Mouse (Mus musculus): ENCODE results near the gene Bcar3. TPM values are rescaled to one million over a fixed set of nuclear protein-coding genes. Genes with fewer than 3 reads are reported as not detected.

The Bcar3 gene
- total and polyA plus RNA-seq, 3 experiments: not detected

- no peak for TF ChIP-seq ZC3H11A (IDR thresholded peaks at IDR 0.05; ENCODE audit: low read depth, low read length)
Observed at GRCm38 (mm10) chr3:122565285-122565684, 271.3 kb downstream of the Bcar3 start (continued).

DNA sequence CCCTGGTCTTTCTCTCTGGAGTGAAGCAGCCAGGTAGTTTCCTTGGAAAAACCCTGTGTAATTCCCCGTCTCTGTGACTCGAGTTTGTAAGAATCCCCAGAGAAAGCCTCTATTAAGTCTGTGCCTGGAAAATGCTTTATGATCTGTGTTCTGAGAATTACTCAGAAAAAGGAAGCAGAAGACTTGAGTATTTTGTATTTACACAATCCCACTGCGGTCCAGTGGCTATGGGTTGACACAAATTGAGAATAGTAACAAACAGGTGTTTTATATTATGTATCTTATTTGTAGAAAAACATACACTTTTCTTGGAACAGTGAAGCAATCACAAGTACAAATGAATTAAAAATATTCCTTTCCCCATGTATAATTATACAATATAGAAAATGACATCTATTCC lies 272.2 kb downstream of the Bcar3 start:
- H3K27me3 ChIP-seq (ENCODE audit: control insufficient read depth in 1 of 2, insufficient read depth in 2 of 2, low read length in 2 of 2): peaks cover 0 to 2% of the 10 kb centered on the region in 2 experiments; a peak in 2 of 4 replicates
- no peak overlapping the region for H3K9ac ChIP-seq (ENCODE audit: control insufficient read depth, low read depth, low read length, poor library complexity, severe bottlenecking)
- H3K27ac ChIP-seq (ENCODE audit: control insufficient read depth, low read depth, low read length): no peak overlapping the region
- no peaks in the 10 kb centered on the region for H3K4me1 ChIP-seq (ENCODE audit: control insufficient read depth in 1 of 2, insufficient read depth in 2 of 2, low read length in 2 of 2)
- no peak overlapping the region for H3K4me3 ChIP-seq (ENCODE audit: control insufficient read depth in 1 of 2, insufficient read depth in 1 of 2, low read depth in 2 of 2, low read length in 2 of 2)
- H3K9me3 ChIP-seq (replicated peaks; ENCODE audit: insufficient read depth, low read length): no peaks in the 10 kb centered on the region
- H3K79me2 ChIP-seq (ENCODE audit: control insufficient read depth, insufficient read depth, low read length, poor library complexity): no peaks in the 10 kb centered on the region
- TF ChIP-seq ETS1 (IDR thresholded peaks at IDR 0.05; ENCODE audit: low read depth, low read length): no peak
- TF ChIP-seq MAX (IDR thresholded peaks at IDR 0.05; ENCODE audit: low read length): no peak
- TF ChIP-seq MEF2A (IDR thresholded peaks at IDR 0.05; ENCODE audit: extremely low read depth, insufficient replicate concordance, low read depth, low read length, poor library complexity, severe bottlenecking): no peak
- no peak for TF ChIP-seq POLR2AphosphoS5 (IDR thresholded peaks at IDR 0.05; ENCODE audit: borderline replicate concordance, low read depth, low read length)
- TF ChIP-seq NELFE (IDR thresholded peaks at IDR 0.05; ENCODE audit: low read depth, low read length): no peak
- no peak for TF ChIP-seq ELF1 (IDR thresholded peaks at IDR 0.05; ENCODE audit: low read depth, low read length)
- TF ChIP-seq HCFC1 (IDR thresholded peaks at IDR 0.05; ENCODE audit: low read depth, low read length): no peak
- TF ChIP-seq E2F4 (IDR thresholded peaks at IDR 0.05; ENCODE audit: borderline replicate concordance, low read depth, low read length): no peak
- no peak for TF ChIP-seq MAFK (IDR thresholded peaks at IDR 0.05; ENCODE audit: borderline replicate concordance, low read depth, low read length)
- TF ChIP-seq SIN3A (IDR thresholded peaks at IDR 0.05; ENCODE audit: low read length): no peak
- TF ChIP-seq ZKSCAN1 (IDR thresholded peaks at IDR 0.05; ENCODE audit: low read depth, low read length): no peak
- no peak for TF ChIP-seq EP300 (IDR thresholded peaks at IDR 0.05; ENCODE audit: low read depth in 1 of 2, low read length in 2 of 2)
- TF ChIP-seq MYC (IDR thresholded peaks at IDR 0.05; ENCODE audit: low read depth, low read length): no peak
- no peak for TF ChIP-seq NRF1 (IDR thresholded peaks at IDR 0.05; ENCODE audit: insufficient read depth, low read depth, low read length, poor library complexity, severe bottlenecking)
- no peak for TF ChIP-seq POLR2AphosphoS2 (IDR thresholded peaks at IDR 0.05; ENCODE audit: low read length)
- TF ChIP-seq MAZ (IDR thresholded peaks at IDR 0.05; ENCODE audit: low read depth, low read length): no peak
- TF ChIP-seq CHD1 (IDR thresholded peaks at IDR 0.05; ENCODE audit: low read depth, low read length): no peak
- TF ChIP-seq CHD2 (IDR thresholded peaks at IDR 0.05; ENCODE audit: low read length): no peak
- TF ChIP-seq CTCF (IDR thresholded peaks at IDR 0.05 in 2 of 3, conservative IDR thresholded peaks at IDR 0.05 in 1 of 3; ENCODE audit: control insufficient read depth in 1 of 3, insufficient read depth in 1 of 3, low read depth in 2 of 3, low read length in 3 of 3, poor library complexity in 1 of 3, severe bottlenecking in 1 of 3): no peak
- no peak for TF ChIP-seq ZMIZ1 (IDR thresholded peaks at IDR 0.05; ENCODE audit: low read depth, low read length)
- no peak for DNase-seq (ENCODE audit: low read depth, low spot score)
- H3K36me3 ChIP-seq (ENCODE audit: control insufficient read depth in 1 of 2, insufficient read depth in 2 of 2, low read length in 2 of 2): no peaks in the 10 kb centered on the region

All from MEL (cell line).